Mouse (Mus musculus): ENCODE data around the gene Foxb1. TPM values are rescaled to one million over a fixed set of nuclear protein-coding genes. Genes with fewer than 3 reads are reported as not detected.

Foxb1 gene
- polyA plus RNA-seq, 1 experiment from 2014 or later: 0.09 TPM

- Histone ChIP-seq H3K9ac (ENCODE audit: low read length) (no peak overlapping the region), H3K27me3 (ENCODE audit: control insufficient read depth, insufficient read depth, low read length) (no peaks in the 10 kb centered on the region), H3K36me3 (ENCODE audit: control insufficient read depth, insufficient read depth, low read length) (no peaks in the 10 kb centered on the region), H3K4me1 (ENCODE audit: control insufficient read depth, insufficient read depth, low read length) (no peaks in the 10 kb centered on the region), H3K27ac (replicated peaks; ENCODE audit: low read depth, low read length) (no peak overlapping the region), H3K9me3 (ENCODE audit: control insufficient read depth, low read length) (no peaks in the 10 kb centered on the region), H3K4me3 (ENCODE audit: low read depth, low read length) (no peak overlapping the region), H3K4me2 (ENCODE audit: low read depth, severe bottlenecking) (no peak overlapping the region)
- DNase-seq (ENCODE audit: low spot score) (no peak), ATAC-seq (ENCODE audit: insufficient number of reproducible peaks, low FRiP score, low TSS enrichment, low read depth) (no peak)
- 36% methylated on average over 12 of the region's 12 CpGs for WGBS
These were observed 47.8 kb downstream of the Foxb1 start for GRCm38 (mm10) chr9:69712714-69713525.

Other genes starting within 250 kb of the Foxb1 start
- gene Bnip2, start 228.5 kb upstream of the Foxb1 start, polyA plus RNA-seq (2014; fragmentation: Nextera tagmentation; extraction: Ambion mirVana): 113 and 127 TPM in 2 replicates